Mouse (Mus musculus) forebrain, embryonic 11.5 days (tissue): ENCODE data around the gene Bcar3. TPM values are rescaled to one million over a fixed set of nuclear protein-coding genes. Genes with fewer than 3 reads are reported as not detected.
"Not testable (repeated sequence)": the region's sequence is repeated elsewhere in the genome, so short reads cannot be mapped to it uniquely, and the experiment has no call there.

Experiments used
- ATAC-seq: fragments of 200-750 bp; cut with Nextera tagmentation; replicated peaks from 2 replicates; pipeline ENCODE4 v1.8.0; 2017; ENCODE audit warnings: moderate TSS enrichment; ENCODE audit not compliant: low FRiP score
- DNase-seq: peaks from one replicate; pipeline ENCODE4 v3.0.0-alpha.2; 2017; ENCODE audit warnings: low spot score
- H3K27ac ChIP-seq: fragments of 300-500 bp; sonication (generic); 2 replicates; pipeline ENCODE4 v1.5.1; 2014; ENCODE audit warnings: low read depth, low read length
- H3K27me3 ChIP-seq: fragments of 300-500 bp; sonication (generic); 2 replicates; pipeline ENCODE4 v1.6.1; 2014; ENCODE audit warnings: mild to moderate bottlenecking, low read length, mixed read lengths; ENCODE audit not compliant: control insufficient read depth, insufficient read depth
- H3K36me3 ChIP-seq: fragments of 300-500 bp; sonication (generic); 2 replicates; pipeline ENCODE4 v1.6.1; 2014; ENCODE audit warnings: mild to moderate bottlenecking, low read length, moderate library complexity, mixed read lengths; ENCODE audit not compliant: control insufficient read depth, insufficient read depth
- H3K4me1 ChIP-seq: fragments of 300-500 bp; sonication (generic); replicated peaks from 2 replicates; pipeline ENCODE4 v1.6.1; 2014; ENCODE audit warnings: low read length, mixed read lengths; ENCODE audit not compliant: control insufficient read depth, insufficient read depth
- H3K4me2 ChIP-seq: fragments of 300-500 bp; sonication (generic); 2 replicates; pipeline ENCODE4 v1.6.1; 2014; ENCODE audit warnings: low read depth, mild to moderate bottlenecking, low read length, moderate library complexity, mixed read lengths; ENCODE audit not compliant: severe bottlenecking
- H3K4me3 ChIP-seq: fragments of 300-500 bp; sonication (generic); 2 replicates; pipeline ENCODE4 v1.5.1; 2014; ENCODE audit warnings: low read depth, low read length
- H3K9ac ChIP-seq: fragments of 300-500 bp; sonication (generic); 2 replicates; pipeline ENCODE4 v1.6.1; 2014; ENCODE audit warnings: low read length
- H3K9me3 ChIP-seq: fragments of 300-500 bp; sonication (generic); 2 replicates; pipeline ENCODE4 v1.6.1; 2016; ENCODE audit warnings: low read length, mixed read lengths; ENCODE audit not compliant: control insufficient read depth
- WGBS: fragments of 180-500 bp; shearing (Covaris S2); extraction: QIAGEN DNeasy Blood & Tissue Kit; methylation state at CpG from one replicate; pipeline ENCODE4 v1.1.7; 2014; 5-methylcytosine and 5-hydroxymethylcytosine counted together
- polyA plus RNA-seq: library from polyadenylated mRNA; unstranded; fragments of >200 nt; fragmentation: Nextera tagmentation; extraction: Ambion mirVana; gene quantifications from 2 replicates; pipeline ENCODE4 v1.2.1, GENCODE M21; 2014

The Bcar3 gene
- polyA plus RNA-seq, 1 experiment from 2014 or later, result 12.5 TPM

GRCm38 (mm10) chr3:122252466-122253253, 41.3 kb upstream of the Bcar3 start:
- Histone ChIP-seq H3K27ac (no peak overlapping the region), H3K4me3 (no peak overlapping the region), H3K9me3 (no peaks in the 10 kb centered on the region), H3K4me1 (no peaks in the 10 kb centered on the region), H3K27me3 (no peaks in the 10 kb centered on the region), H3K36me3 (no peaks in the 10 kb centered on the region), H3K4me2 (no peak overlapping the region), H3K9ac (no peak overlapping the region)
- DNase-seq (no peak), ATAC-seq (no peak)
- 50% methylated on average over 3 of the region's 3 CpGs for WGBS

GRCm38 (mm10) chr3:122254050-122254449, 39.9 kb upstream of the Bcar3 start:
- not testable (repeated sequence) for H3K9me3 ChIP-seq, DNase-seq, ATAC-seq, H3K4me2 ChIP-seq, H3K27ac ChIP-seq, H3K36me3 ChIP-seq, H3K4me3 ChIP-seq, H3K4me1 ChIP-seq, H3K9ac ChIP-seq, H3K27me3 ChIP-seq
- WGBS, result 87% methylated on average over 7 of the region's 7 CpGs

GRCm38 (mm10) chr3:122269986-122270385, 23.9 kb upstream of the Bcar3 start:
- ATAC-seq, result no peak
- H3K9me3 ChIP-seq, result no peaks in the 10 kb centered on the region
- H3K27me3 ChIP-seq, result no peaks in the 10 kb centered on the region
- H3K4me1 ChIP-seq, result peaks cover under 1% of the 10 kb centered on the region; the same call in 1 of the 2 replicates
- H3K36me3 ChIP-seq, result no peaks in the 10 kb centered on the region
- DNase-seq, result no peak
- 77% methylated on average over 5 of the region's 5 CpGs for WGBS
- H3K4me2 ChIP-seq, result no peak overlapping the region
- H3K4me3 ChIP-seq, result no peak overlapping the region
- no peak overlapping the region for H3K9ac ChIP-seq
- H3K27ac ChIP-seq, result no peak overlapping the region

GRCm38 (mm10) chr3:122272565-122272964, 21.4 kb upstream of the Bcar3 start:
- not testable (repeated sequence) for H3K9me3 ChIP-seq, H3K27ac ChIP-seq, H3K9ac ChIP-seq, H3K4me2 ChIP-seq, H3K27me3 ChIP-seq, H3K4me3 ChIP-seq, DNase-seq, ATAC-seq, H3K36me3 ChIP-seq
- H3K4me1 ChIP-seq, result peaks cover 14% of the 10 kb centered on the region; the same call in 1 of the 2 replicates
- 73% methylated on average over 1 of the region's 1 CpGs for WGBS

- H3K4me2 ChIP-seq, result peak overlapping the region; percentile 40; the same call in 1 of the 2 replicates
- H3K27ac ChIP-seq, result no peak overlapping the region
- 10% methylated on average over 18 of the region's 20 CpGs for WGBS
Measured at GRCm38 (mm10) chr3:122273407-122274240, 20.3 kb upstream of the Bcar3 start.

GRCm38 (mm10) chr3:122274241-122275024, 19.5 kb upstream of the Bcar3 start, which contains the start of gene Dnttip2:
Gene Dnttip2, plus strand, starts transcription at chr3:122274388.
- Histone ChIP-seq H3K9me3 (no peaks in the 10 kb centered on the region), H3K27me3 (no peaks in the 10 kb centered on the region), H3K9ac (peak within 1 kb of the TSS; percentile 89), H3K4me3 (peak within 1 kb of the TSS; percentile 88), H3K4me1 (peaks cover 19% of the 10 kb centered on the region), H3K36me3 (peaks cover 2% of the 10 kb centered on the region; the same call in 1 of the 2 replicates), H3K4me2 (peak within 1 kb of the TSS; percentile 75), H3K27ac (peak within 1 kb of the TSS; percentile 31)
- WGBS, result under 1% methylated on average over 53 of the region's 57 CpGs
- DNase-seq, result peak; percentile 95
- ATAC-seq, result peak; percentile 95

More at GRCm38 (mm10) chr3:122273407-122274240, 20.3 kb upstream of the Bcar3 start:
- DNase-seq (no peak), ATAC-seq (peak; percentile 93; the same call in 1 of the 2 replicates)
- Histone ChIP-seq H3K9ac (no peak overlapping the region; the same call in 1 of the 2 replicates), H3K4me1 (peaks cover 19% of the 10 kb centered on the region), H3K4me3 (peak overlapping the region; percentile 88), H3K27me3 (no peaks in the 10 kb centered on the region), H3K36me3 (peaks cover 2% of the 10 kb centered on the region; the same call in 1 of the 2 replicates), H3K9me3 (no peaks in the 10 kb centered on the region)

GRCm38 (mm10) chr3:122275111-122275510, 18.8 kb upstream of the Bcar3 start:
- Histone ChIP-seq H3K4me1 (peaks cover 19% of the 10 kb centered on the region), H3K4me2 (peak overlapping the region; percentile 75), H3K9me3 (no peaks in the 10 kb centered on the region), H3K27me3 (no peaks in the 10 kb centered on the region), H3K36me3 (peaks cover 2% of the 10 kb centered on the region; the same call in 1 of the 2 replicates), H3K4me3 (peak overlapping the region; percentile 88), H3K27ac (no peak overlapping the region), H3K9ac (no peak overlapping the region; the same call in 1 of the 2 replicates)
- no peak for ATAC-seq
- 75% methylated on average over 10 of the region's 10 CpGs for WGBS
- no peak for DNase-seq

- no peak for DNase-seq
- H3K9me3 ChIP-seq, result no peaks in the 10 kb centered on the region
Measured at GRCm38 (mm10) chr3:122287195-122287594, 6.7 kb upstream of the Bcar3 start.

More at GRCm38 (mm10) chr3:122287195-122287594, 6.7 kb upstream of the Bcar3 start:
- 82% methylated on average over 5 of the region's 5 CpGs for WGBS
- Histone ChIP-seq H3K4me1 (peaks cover under 1% of the 10 kb centered on the region; the same call in 1 of the 2 replicates), H3K4me3 (no peak overlapping the region), H3K27me3 (no peaks in the 10 kb centered on the region), H3K36me3 (peaks cover under 1% of the 10 kb centered on the region; the same call in 1 of the 2 replicates), H3K4me2 (no peak overlapping the region), H3K27ac (no peak overlapping the region), H3K9ac (no peak overlapping the region)
- no peak for ATAC-seq
